Mouse (Mus musculus) embryonic stem cell, embryonic (primary cell): ENCODE measurements at regions not wholly inside any gene's neighbourhood (a gene's known extent, or its start where the extent isn't known, plus 50 kb on each side); places are given as distances from the start of the nearest gene placed in this dataset.

Source experiments
- CTCF ChIA-PET, 4 experiments: fragments of 300-600 bp in 2 of 4; fragments of 350-600 bp in 2 of 4; sonication (Branson Sonifier 250); formaldehyde crosslinking; loops; one replicate each; lab custom pipeline; 2022; ENCODE audit warnings: inconsistent platforms in 2 of 4; lab: Charles Lee
- POLR2A ChIA-PET, 4 experiments: fragments of 300-600 bp in 2 of 4; fragments of 350-600 bp in 2 of 4; sonication (Branson Sonifier 250); formaldehyde crosslinking; loops; one replicate each; lab custom pipeline; 2022; ENCODE audit warnings: antibody characterized with exemption in 4 of 4, inconsistent platforms in 1 of 4; lab: Charles Lee

GRCm38 (mm10) chr13:48316747-48317146 lies 55.7 kb downstream of the Id4 start:
- CTCF ChIA-PET, result no interaction called here
- POLR2A ChIA-PET, result interaction anchor here in 1 of 4 experiments (0.7 kb wide), 1 partner anchor 439 kb away, joined by 4 read pairs; no protein-coding TSS in a partner anchor

DNA sequence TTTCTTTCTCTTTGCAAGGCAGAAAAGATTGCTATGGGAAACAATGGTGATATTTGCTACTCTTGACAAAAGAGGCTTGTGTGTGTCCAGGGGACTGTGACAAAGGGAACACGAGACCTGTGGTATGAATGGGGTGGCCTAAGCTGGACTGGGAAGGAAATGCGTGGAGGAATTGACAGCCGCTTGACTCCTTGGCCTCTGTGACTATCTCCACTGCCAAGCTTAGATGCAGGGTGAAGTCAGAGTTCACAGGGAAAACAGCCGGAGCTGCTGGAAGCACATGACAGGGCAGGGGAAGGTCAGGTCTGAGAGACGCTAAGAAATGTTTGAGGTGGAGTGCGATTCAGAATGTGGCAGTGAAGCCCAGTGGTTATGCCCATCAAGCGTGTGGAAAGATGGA lies 56.4 kb downstream of the Id4 start:
- CTCF ChIA-PET, result interaction anchor here in 1 of 4 experiments (0.7 kb wide), 1 partner anchor 147 kb away, joined by 4 read pairs; no protein-coding TSS in a partner anchor

GRCm38 (mm10) chr13:48319001-48319400 lies 58.0 kb downstream of the Id4 start:
- ChIA-PET CTCF (interaction anchor here in 2 of 4 experiments (0.5 to 0.6 kb wide), 2 partner anchors 18 to 221 kb away, joined by 3 to 6 read pairs; no protein-coding TSS in a partner anchor), POLR2A (interaction anchor here in 2 of 4 experiments (1.0 to 1.2 kb wide), 2 partner anchors 13 to 58 kb away, joined by 4 to 5 read pairs; partner anchors contain the start of gene Id4 (in 1 of the 2))

More for the DNA sequence above, 56.4 kb downstream of the Id4 start:
- POLR2A ChIA-PET, result interaction anchor here in 1 of 4 experiments (0.6 kb wide), 1 partner anchor 38 kb away, joined by 3 read pairs; no protein-coding TSS in a partner anchor

DNA sequence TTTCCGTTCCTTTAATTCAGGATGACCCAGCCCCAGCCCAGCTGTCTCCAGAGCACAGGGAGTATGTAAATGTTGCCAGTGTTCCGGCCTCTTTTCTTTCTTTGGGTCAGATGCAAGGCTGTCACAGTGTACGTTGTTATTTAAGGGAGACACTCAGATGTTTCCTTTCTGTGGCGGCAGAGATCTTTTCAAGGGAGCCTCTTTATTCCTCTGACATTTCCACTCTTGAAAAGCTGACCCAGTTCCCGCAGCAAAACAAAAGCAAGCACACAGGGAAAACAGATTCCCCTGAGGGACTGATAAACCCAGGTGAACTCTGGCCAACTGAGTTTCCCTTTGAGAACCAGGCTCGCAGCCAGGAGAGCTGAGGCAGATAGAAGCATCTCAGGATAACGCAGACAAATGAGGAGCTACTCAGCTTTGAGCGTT lies 63.3 kb downstream of the Id4 start:
- CTCF ChIA-PET, result interaction anchor here in 3 of 4 experiments (0.6 to 1.2 kb wide), 5 partner anchors 16 to 690 kb away, joined by 3 to 12 read pairs (median 5); no protein-coding TSS in a partner anchor
- POLR2A ChIA-PET, result interaction anchor here in 1 of 4 experiments (1.4 to 1.5 kb wide), 2 partner anchors 63 to 79 kb away, joined by 3 to 6 read pairs; partner anchors contain the start of gene Id4

DNA sequence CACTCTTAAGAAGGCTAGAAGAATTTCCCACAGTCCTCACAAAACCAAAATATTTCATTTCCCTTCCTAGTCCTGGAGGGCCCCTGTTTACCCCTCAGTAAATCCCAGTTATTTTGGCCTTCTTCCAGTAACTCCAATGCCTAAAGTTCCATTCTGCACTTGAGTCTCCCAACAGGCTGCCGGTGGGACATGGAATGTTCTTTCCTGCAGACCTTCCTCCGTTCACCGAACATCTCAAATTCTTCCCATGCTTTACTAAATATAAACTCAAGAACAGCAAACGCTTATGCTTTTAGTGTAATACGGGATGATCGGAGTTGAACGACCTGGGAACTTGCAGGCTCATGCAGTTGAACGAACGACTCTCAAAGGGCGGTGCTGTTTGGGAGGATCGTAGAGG lies 69.6 kb downstream of the Id4 start:
- POLR2A ChIA-PET, result no interaction called here
- CTCF ChIA-PET, result no interaction called here

DNA sequence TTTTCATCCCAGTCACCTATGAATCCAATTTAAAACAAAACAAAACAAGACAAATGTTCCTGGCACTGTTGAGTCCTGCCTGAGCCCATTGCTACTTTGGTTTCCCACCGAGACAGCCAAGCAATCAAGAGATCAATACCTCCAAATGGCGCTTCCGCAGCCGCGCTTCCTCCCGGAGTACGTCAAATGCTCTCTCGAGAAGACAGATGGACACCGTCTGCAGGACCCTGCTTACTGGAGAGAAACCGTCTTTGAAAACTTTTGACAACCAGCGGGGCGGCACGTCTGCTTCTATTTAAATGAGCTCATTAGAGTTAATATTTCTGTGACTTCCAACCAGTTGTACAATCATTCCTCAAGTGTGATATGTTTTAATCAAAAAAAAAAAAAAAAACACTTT lies 75.1 kb downstream of the Id4 start:
- CTCF ChIA-PET, result interaction anchor here in 2 of 4 experiments (0.6 kb wide), 2 partner anchors 17 to 320 kb away, joined by 3 to 5 read pairs; no protein-coding TSS in a partner anchor
- POLR2A ChIA-PET, result interaction anchor here in 1 of 4 experiments (0.5 to 0.7 kb wide), 2 partner anchors 120 to 257 kb away, joined by 4 to 5 read pairs; no protein-coding TSS in a partner anchor

DNA sequence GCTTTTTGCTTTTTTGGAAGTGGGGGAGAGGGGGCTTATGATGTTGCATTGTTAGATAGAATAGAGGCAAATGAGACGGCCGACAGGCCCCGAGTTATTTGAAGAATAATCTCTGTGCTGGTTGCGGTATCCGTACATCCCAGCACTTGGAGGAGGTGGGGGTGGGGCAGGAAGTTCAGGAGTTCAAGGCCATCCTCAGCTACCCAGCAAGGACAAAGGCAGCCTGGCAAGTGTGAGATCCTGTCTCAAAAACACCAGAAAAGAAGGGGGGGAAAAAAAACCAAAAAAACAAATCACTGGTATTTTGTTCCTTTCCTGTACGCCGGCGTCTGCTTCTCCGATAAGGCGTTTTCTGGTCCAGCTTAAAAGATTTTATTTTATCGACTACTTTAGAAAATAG lies 75.6 kb downstream of the Id4 start:
- ChIA-PET CTCF (interaction anchor here in 2 of 4 experiments (0.6 kb wide), 2 partner anchors 17 to 321 kb away, joined by 3 to 5 read pairs; no protein-coding TSS in a partner anchor), POLR2A (interaction anchor here in 1 of 4 experiments (0.5 to 0.7 kb wide), 2 partner anchors 119 to 257 kb away, joined by 4 to 5 read pairs; no protein-coding TSS in a partner anchor)

GRCm38 (mm10) chr13:48338561-48338960 lies 77.5 kb downstream of the Id4 start:
- CTCF ChIA-PET, result no interaction called here
- POLR2A ChIA-PET, result no interaction called here

DNA sequence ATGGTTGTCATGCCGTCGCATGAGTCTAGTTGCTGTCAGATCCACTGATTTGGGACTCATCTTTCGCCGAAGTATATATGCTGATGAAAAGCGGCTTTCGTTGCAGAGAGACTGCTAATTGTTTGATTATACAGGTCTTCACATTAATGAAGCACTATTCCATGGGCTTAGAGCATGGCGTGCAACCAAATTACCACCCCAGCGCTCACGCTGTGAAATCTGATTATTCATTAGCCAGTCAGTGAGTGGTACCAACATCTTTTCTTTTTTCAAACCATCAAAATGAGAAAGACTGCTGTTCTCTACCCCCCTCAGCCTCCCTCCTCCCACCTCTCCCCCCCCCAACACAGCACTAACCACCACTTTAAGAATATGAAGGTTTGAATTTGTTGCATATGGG lies 89.1 kb downstream of the Id4 start:
- POLR2A ChIA-PET, result interaction anchor here in 1 of 4 experiments (0.8 kb wide), 1 partner anchor 19 kb away, joined by 3 read pairs; no protein-coding TSS in a partner anchor
- CTCF ChIA-PET, result no interaction called here

DNA sequence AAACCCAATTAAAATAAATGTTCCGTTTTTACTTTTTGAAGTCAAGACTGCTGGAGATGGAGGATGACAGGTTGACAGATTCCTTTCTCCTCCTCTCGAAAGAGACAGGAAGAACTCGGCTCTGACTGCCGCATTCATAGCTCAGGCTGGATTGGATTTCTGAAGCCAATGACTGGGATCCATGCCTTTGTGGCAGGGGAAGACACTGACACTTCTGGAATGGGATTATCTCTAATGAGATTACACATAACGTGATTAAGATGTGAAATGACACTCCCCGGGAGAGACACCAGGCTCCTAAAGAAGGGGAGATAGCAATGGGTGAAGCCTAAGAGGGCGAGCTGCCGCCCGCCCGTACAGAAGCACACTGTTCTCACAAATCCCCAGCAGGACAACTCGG lies 89.9 kb downstream of the Id4 start:
- CTCF ChIA-PET, result no interaction called here

DNA sequence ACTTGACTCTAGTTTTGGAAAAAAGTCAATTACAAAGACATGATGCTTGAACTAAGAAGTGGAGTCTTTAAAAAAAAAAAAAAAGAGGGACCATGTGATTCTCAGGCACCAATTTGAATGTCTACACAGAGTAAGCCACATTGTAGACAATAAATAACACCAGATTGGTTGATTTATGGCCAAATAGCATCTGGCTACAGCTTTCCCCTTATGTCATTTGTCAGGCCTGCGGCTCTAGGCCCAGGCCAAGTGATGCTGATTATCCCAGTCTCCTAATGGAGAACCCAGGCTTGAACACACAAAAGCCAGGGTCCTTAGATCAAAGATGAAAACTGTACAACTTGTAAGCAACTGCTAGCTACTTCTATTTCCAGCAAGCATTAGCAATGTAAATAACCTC lies 96.1 kb downstream of the Id4 start:
- ChIA-PET CTCF (no interaction called here), POLR2A (no interaction called here)

More for the DNA sequence above, 89.9 kb downstream of the Id4 start:
- POLR2A ChIA-PET, result interaction anchor here in 1 of 4 experiments (0.6 kb wide), 1 partner anchor 86 kb away, joined by 3 read pairs; no protein-coding TSS in a partner anchor

GRCm38 (mm10) chr13:48357640-48358039 lies 96.6 kb downstream of the Id4 start:
- POLR2A ChIA-PET, result no interaction called here

DNA sequence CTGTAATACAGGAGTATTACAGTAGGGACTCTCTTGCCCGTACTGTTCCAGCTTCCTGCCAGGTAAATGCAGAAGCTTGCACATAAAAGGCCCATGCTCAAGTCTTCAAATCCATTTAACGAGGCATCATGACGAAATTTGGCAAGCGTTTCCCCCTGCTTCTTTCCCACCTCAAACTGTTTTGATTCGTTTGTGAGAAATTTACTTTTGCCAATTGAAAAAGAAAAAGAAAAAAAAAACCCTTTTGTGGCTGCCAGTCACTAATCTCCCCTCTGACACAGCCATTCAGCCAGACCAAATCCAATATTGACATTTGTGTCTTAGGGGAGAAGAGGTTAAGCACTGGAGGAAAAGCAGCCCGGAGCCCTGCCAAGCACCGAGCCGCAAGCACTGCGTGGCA lies 110.0 kb downstream of the Id4 start:
- POLR2A ChIA-PET, result interaction anchor here in 1 of 4 experiments (0.7 kb wide), 1 partner anchor 832 kb away, joined by 3 read pairs; no protein-coding TSS in a partner anchor
- CTCF ChIA-PET, result interaction anchor here in 1 of 4 experiments (1.0 kb wide), 1 partner anchor 93 kb away, joined by 3 read pairs; no protein-coding TSS in a partner anchor

More at GRCm38 (mm10) chr13:48357640-48358039, 96.6 kb downstream of the Id4 start:
- CTCF ChIA-PET, result no interaction called here

- ChIA-PET CTCF (no interaction called here), POLR2A (no interaction called here)
These were observed 115.4 kb downstream of the Id4 start for GRCm38 (mm10) chr13:48376405-48376804.

DNA sequence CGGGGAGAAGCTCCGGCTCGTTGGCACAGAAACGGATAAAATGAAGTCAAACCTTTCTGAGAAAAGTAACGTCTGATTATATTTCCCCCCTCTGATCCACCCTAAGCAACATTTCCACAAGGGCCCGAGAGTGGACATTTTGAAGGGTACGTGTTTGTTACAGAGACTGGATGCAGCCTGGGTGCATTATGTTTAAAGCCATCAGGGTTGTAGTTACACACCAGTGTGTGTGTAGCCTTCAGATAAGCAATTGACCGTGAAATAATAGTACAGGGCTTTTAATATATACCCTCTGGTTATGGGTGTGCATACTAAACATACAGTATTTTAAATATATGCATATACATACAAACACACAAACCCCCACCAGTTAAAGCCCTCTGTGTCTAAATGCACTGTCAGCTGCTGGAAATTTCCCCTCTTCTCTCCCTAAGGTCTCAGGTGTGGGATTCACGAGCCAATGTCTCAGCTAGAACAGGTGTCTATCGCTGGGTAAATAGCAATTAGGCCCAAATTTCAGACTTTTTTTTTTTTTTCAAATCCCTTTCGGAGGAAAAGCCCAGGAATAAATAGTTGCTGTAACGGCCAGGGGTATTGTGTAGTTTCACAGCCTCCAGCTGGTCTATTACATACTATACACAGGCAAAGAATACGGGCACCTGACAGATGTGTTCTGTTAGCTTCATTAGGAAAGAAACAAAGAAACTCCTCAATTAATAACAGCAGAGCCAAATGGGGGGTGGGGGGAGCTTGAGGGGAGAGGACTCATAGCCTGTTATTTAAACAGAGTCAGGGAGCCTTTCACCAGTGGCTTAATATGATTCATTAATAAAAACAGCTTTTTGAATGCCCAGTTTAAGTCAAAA lies 122.8 kb downstream of the Id4 start:
- CTCF ChIA-PET, result interaction anchor here in 1 of 4 experiments (0.6 kb wide), 1 partner anchor 375 kb away, joined by 3 read pairs; no protein-coding TSS in a partner anchor
- POLR2A ChIA-PET, result no interaction called here

GRCm38 (mm10) chr13:48384901-48385300 lies 123.9 kb downstream of the Id4 start:
- POLR2A ChIA-PET, result no interaction called here
- CTCF ChIA-PET, result interaction anchor here in 1 of 4 experiments (0.7 kb wide), 1 partner anchor 104 kb away, joined by 3 read pairs; no protein-coding TSS in a partner anchor

GRCm38 (mm10) chr13:48391126-48391525 lies 122.1 kb downstream of the Zfp169 start:
- POLR2A ChIA-PET, result no interaction called here
- CTCF ChIA-PET, result no interaction called here

DNA sequence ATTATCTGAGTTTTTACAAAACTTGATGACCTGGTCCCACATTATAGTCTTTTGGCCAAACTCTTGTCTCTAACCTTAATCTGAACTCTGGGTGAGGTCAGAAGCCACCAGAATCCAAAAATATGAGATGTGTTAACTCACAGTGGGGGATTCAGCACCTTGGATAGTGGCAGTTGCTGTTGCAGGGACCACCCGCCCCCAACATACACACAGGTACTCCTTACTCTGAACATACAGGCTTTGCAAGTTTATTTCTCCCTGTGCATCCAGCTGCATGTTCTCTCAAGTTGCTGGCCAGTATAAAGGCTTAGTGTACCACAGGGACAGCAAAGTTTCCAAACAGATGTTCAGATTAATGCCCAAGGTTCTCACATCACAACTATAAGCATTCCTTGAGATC lies 115.5 kb downstream of the Zfp169 start:
- CTCF ChIA-PET, result no interaction called here

DNA sequence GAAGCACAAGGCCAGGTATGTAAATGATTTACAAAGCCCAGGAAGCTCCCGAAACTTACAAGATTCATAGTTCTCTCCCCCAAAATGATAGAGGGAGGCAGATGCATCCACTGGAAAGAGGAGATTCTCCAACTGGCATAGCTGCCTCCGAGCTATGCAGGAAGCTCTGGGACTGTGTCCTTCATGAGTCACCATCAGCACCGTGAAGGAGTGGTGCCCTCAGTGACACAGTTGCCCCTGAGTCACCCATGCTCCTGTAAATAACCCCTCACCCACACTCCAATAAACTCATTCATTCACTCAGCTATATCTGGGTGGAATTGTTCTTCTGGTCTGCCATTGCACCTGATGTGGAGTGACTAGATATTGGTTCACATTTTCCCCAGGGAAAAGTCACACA lies 114.6 kb downstream of the Zfp169 start:
- POLR2A ChIA-PET, result no interaction called here
- CTCF ChIA-PET, result no interaction called here

More for the DNA sequence above, 115.5 kb downstream of the Zfp169 start:
- POLR2A ChIA-PET, result no interaction called here
